Mouse (Mus musculus): ENCODE results near the gene Fam57b.

GRCm38 (mm10) chr7:126778147-126778546 lies 19.3 kb upstream of the Fam57b start:
- no peak for TF ChIP-seq CTCF (IDR thresholded peaks at IDR 0.05)
- no peak for TF ChIP-seq EP300 (IDR thresholded peaks at IDR 0.05)

All from lung, postnatal 0 days (tissue).